Mouse (Mus musculus) limb, embryonic 11.5 days (tissue): ENCODE measurements around the gene Tmem86b. TPM values are rescaled to one million over a fixed set of nuclear protein-coding genes. Genes with fewer than 3 reads are reported as not detected.

Source experiments
- ATAC-seq: fragments of 200-750 bp; cut with Nextera tagmentation; 2 replicates; pipeline ENCODE4 v1.8.0; 2017; ENCODE audit warnings: low read depth; ENCODE audit not compliant: insufficient number of reproducible peaks, low FRiP score, low TSS enrichment
- DNase-seq: peaks from one replicate; pipeline ENCODE4 v3.0.0-alpha.2; 2015; ENCODE audit warnings: low spot score
- H3K27ac ChIP-seq: fragments of 300-500 bp; sonication (generic); replicated peaks from 2 replicates; pipeline ENCODE4 v1.5.1; 2014; ENCODE audit warnings: low read depth, mild to moderate bottlenecking, low read length
- H3K27me3 ChIP-seq: fragments of 300-500 bp; sonication (generic); 2 replicates; pipeline ENCODE4 v1.6.1; 2014; ENCODE audit warnings: mild to moderate bottlenecking, low read length, mixed read lengths; ENCODE audit not compliant: control insufficient read depth, insufficient read depth
- H3K36me3 ChIP-seq: fragments of 300-500 bp; sonication (generic); 2 replicates; pipeline ENCODE4 v1.6.1; 2014; ENCODE audit warnings: mild to moderate bottlenecking, low read length, moderate library complexity, mixed read lengths; ENCODE audit not compliant: control insufficient read depth, insufficient read depth
- H3K4me1 ChIP-seq: fragments of 300-500 bp; sonication (generic); 2 replicates; pipeline ENCODE4 v1.6.1; 2014; ENCODE audit warnings: low read length, mixed read lengths; ENCODE audit not compliant: control insufficient read depth, insufficient read depth
- H3K4me2 ChIP-seq: fragments of 300-500 bp; sonication (generic); 2 replicates; pipeline ENCODE4 v1.6.1; 2014; ENCODE audit warnings: low read depth, mild to moderate bottlenecking, moderate library complexity; ENCODE audit not compliant: severe bottlenecking
- H3K4me3 ChIP-seq: fragments of 300-500 bp; sonication (generic); 2 replicates; pipeline ENCODE4 v1.5.1; 2014; ENCODE audit warnings: low read depth, low read length
- H3K9ac ChIP-seq: fragments of 300-500 bp; sonication (generic); 2 replicates; pipeline ENCODE4 v1.6.1; 2014; ENCODE audit warnings: mild to moderate bottlenecking, low read length
- H3K9me3 ChIP-seq: fragments of 300-500 bp; sonication (generic); 2 replicates; pipeline ENCODE4 v1.6.1; 2016; ENCODE audit warnings: low read length; ENCODE audit not compliant: control insufficient read depth
- WGBS: fragments of 180-500 bp; shearing (Covaris S2); extraction: QIAGEN DNeasy Blood & Tissue Kit; methylation state at CpG from one replicate; pipeline ENCODE4 v1.1.7; 2014; 5-methylcytosine and 5-hydroxymethylcytosine counted together
- polyA plus RNA-seq: library from polyadenylated mRNA; unstranded; fragments of >200 nt; fragmentation: Nextera tagmentation; extraction: Ambion mirVana; gene quantifications from 2 replicates; pipeline ENCODE4 v1.2.1, GENCODE M21; 2014

Tmem86b gene
- 1.1 and 2.5 TPM in 2 replicates for polyA plus RNA-seq

- Histone ChIP-seq H3K4me2 (no peak within 1 kb of the TSS), H3K4me3 (no peak within 1 kb of the TSS), H3K9me3 (no peaks in the 10 kb centered on the region), H3K27ac (no peak within 1 kb of the TSS), H3K27me3 (no peaks in the 10 kb centered on the region), H3K9ac (no peak within 1 kb of the TSS), H3K36me3 (peaks cover 34% of the 10 kb centered on the region), H3K4me1 (no peaks in the 10 kb centered on the region)
- WGBS: 90% methylated on average over 4 of the region's 4 CpGs
- no peak for ATAC-seq
- DNase-seq: no peak
These were observed at the start of gene Tmem86b for GRCm38 (mm10) chr7:4631031-4631430. Gene Tmem86b, minus strand, starts transcription at chr7:4631422.

- Histone ChIP-seq H3K36me3 (peaks cover 16% of the 10 kb centered on the region), H3K9ac (no peak overlapping the region)
- WGBS: 86% methylated on average over 7 of the region's 7 CpGs
These were observed 44.0 kb upstream of the Tmem86b start for GRCm38 (mm10) chr7:4675200-4675599.

GRCm38 (mm10) chr7:4674114-4674731 lies 43.0 kb upstream of the Tmem86b start:
- 92% methylated on average over 12 of the region's 12 CpGs for WGBS
- ATAC-seq (no peak), DNase-seq (no peak)
- H3K4me3 ChIP-seq: no peak overlapping the region
- no peaks in the 10 kb centered on the region for H3K9me3 ChIP-seq
- H3K36me3 ChIP-seq: peaks cover 18% of the 10 kb centered on the region
- H3K4me1 ChIP-seq: no peaks in the 10 kb centered on the region
- no peak overlapping the region for H3K4me2 ChIP-seq
- H3K27me3 ChIP-seq: no peaks in the 10 kb centered on the region
- no peak overlapping the region for H3K27ac ChIP-seq
- no peak overlapping the region for H3K9ac ChIP-seq

More at GRCm38 (mm10) chr7:4675200-4675599, 44.0 kb upstream of the Tmem86b start:
- ATAC-seq: no peak
- Histone ChIP-seq H3K4me3 (no peak overlapping the region), H3K4me2 (no peak overlapping the region), H3K4me1 (no peaks in the 10 kb centered on the region), H3K27ac (no peak overlapping the region), H3K9me3 (no peaks in the 10 kb centered on the region), H3K27me3 (no peaks in the 10 kb centered on the region)
- no peak for DNase-seq

GRCm38 (mm10) chr7:4671956-4672355 lies 40.7 kb upstream of the Tmem86b start:
- peaks cover 19% of the 10 kb centered on the region for H3K36me3 ChIP-seq
- H3K9me3 ChIP-seq: no peaks in the 10 kb centered on the region
- H3K4me3 ChIP-seq: no peak overlapping the region
- H3K9ac ChIP-seq: no peak overlapping the region
- ATAC-seq (no peak), DNase-seq (no peak)
- H3K4me2 ChIP-seq: no peak overlapping the region
- no peak overlapping the region for H3K27ac ChIP-seq
- WGBS: 78% methylated on average over 4 of the region's 4 CpGs
- H3K4me1 ChIP-seq: no peaks in the 10 kb centered on the region
- no peaks in the 10 kb centered on the region for H3K27me3 ChIP-seq

DNA sequence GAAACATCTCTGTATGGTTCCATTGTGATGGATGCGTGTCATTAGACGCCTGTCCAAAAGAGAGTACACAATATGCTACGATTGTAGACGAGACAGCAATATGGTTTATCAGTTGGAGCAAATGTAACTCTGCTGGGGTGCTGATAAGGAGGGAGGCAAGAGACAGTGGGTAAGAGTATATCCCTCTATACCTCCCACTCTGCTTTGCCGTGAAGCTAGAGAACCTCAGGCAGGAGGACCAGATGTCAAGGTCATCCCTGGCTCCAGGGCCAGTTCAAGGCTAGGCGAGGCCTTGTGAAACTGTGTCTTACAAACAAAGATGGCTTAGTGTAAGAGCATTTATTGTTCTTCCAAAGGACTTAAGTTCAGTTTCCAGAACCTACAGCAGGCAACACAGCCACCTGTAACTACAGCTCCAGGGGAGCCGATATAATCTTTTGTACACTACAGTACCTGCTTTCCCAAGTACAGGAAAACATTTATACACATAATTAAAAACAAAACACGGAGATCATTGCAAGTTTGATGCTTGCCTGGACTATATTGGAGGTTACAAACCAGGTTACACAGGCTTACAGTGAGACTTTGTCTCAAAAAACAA lies 39.5 kb upstream of the Tmem86b start:
- Histone ChIP-seq H3K27ac (no peak overlapping the region), H3K36me3 (peaks cover 18% of the 10 kb centered on the region), H3K4me1 (no peaks in the 10 kb centered on the region), H3K4me2 (no peak overlapping the region), H3K4me3 (no peak overlapping the region), H3K27me3 (no peaks in the 10 kb centered on the region), H3K9me3 (no peaks in the 10 kb centered on the region), H3K9ac (no peak overlapping the region)
- ATAC-seq: no peak
- WGBS: 92% methylated on average over 8 of the region's 8 CpGs
- no peak for DNase-seq

DNA sequence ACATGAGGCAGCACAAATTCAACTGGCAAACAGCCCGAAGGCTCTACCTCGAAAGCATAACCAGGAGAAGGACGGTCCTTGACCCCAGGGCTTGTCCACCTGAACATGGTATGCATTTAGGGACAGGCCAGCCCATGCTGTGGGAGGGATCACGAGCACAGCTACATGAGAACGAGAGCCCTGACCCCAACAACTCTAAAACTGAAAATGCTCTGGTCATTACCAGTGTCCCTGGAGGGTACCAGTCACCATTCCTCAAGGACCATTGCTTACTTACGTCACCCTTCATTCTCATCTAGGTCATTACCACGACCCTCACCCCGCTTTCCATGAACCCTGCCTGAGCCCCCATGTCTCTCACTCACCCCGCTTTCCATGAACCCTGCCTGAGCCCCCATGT lies 37.9 kb upstream of the Tmem86b start:
- H3K9me3 ChIP-seq: no peaks in the 10 kb centered on the region
- H3K9ac ChIP-seq: no peak overlapping the region
- H3K4me1 ChIP-seq: no peaks in the 10 kb centered on the region
- H3K27me3 ChIP-seq: no peaks in the 10 kb centered on the region
- peaks cover 16% of the 10 kb centered on the region for H3K36me3 ChIP-seq
- no peak overlapping the region for H3K27ac ChIP-seq
- H3K4me3 ChIP-seq: no peak overlapping the region
- no peak overlapping the region for H3K4me2 ChIP-seq
- 92% methylated on average over 9 of the region's 9 CpGs for WGBS
- DNase-seq (no peak), ATAC-seq (no peak)

DNA sequence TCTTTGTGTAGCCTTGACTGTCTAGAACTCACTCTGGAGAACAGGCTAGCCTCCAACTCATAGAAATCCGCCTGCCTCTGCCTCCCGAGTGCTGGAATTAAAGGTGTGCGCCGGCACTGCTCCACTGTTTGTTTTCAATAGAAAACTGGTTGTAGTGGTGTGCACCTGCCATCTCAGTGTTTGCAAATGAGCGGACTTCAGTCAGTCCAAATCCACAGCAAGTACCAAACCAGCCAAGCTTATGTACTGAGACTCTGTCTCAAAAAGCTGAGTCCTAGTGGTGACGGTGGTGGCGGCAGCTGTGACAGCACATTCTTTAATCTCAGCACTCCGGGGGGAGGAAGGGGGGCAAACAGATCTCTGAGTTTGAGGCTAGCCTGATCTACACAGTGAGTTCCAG lies 37.3 kb upstream of the Tmem86b start:
- no peak overlapping the region for H3K4me3 ChIP-seq
- no peak for DNase-seq
- no peak overlapping the region for H3K27ac ChIP-seq
- WGBS: 95% methylated on average over 8 of the region's 8 CpGs
- no peak overlapping the region for H3K9ac ChIP-seq
- H3K9me3 ChIP-seq: no peaks in the 10 kb centered on the region
- H3K27me3 ChIP-seq: no peaks in the 10 kb centered on the region
- no peaks in the 10 kb centered on the region for H3K4me1 ChIP-seq
- H3K4me2 ChIP-seq: no peak overlapping the region
- H3K36me3 ChIP-seq: peaks cover 13% of the 10 kb centered on the region
- no peak for ATAC-seq

GRCm38 (mm10) chr7:4666871-4667270 lies 35.6 kb upstream of the Tmem86b start:
- ATAC-seq (no peak), DNase-seq (no peak)
- 95% methylated on average over 5 of the region's 5 CpGs for WGBS
- no peak overlapping the region for H3K4me2 ChIP-seq
- no peak overlapping the region for H3K27ac ChIP-seq
- no peak overlapping the region for H3K9ac ChIP-seq
- peaks cover 10% of the 10 kb centered on the region for H3K36me3 ChIP-seq
- no peaks in the 10 kb centered on the region for H3K4me1 ChIP-seq
- H3K27me3 ChIP-seq: no peaks in the 10 kb centered on the region
- no peaks in the 10 kb centered on the region for H3K9me3 ChIP-seq
- no peak overlapping the region for H3K4me3 ChIP-seq

GRCm38 (mm10) chr7:4663742-4664141 lies 32.5 kb upstream of the Tmem86b start:
- Histone ChIP-seq H3K4me3 (no peak overlapping the region), H3K36me3 (peaks cover 6% of the 10 kb centered on the region), H3K9ac (no peak overlapping the region), H3K4me1 (no peaks in the 10 kb centered on the region), H3K27ac (no peak overlapping the region), H3K9me3 (no peaks in the 10 kb centered on the region), H3K4me2 (no peak overlapping the region), H3K27me3 (no peaks in the 10 kb centered on the region)
- ATAC-seq (no peak), DNase-seq (no peak)
- WGBS: 84% methylated on average over 2 of the region's 2 CpGs
